Mouse (Mus musculus): ENCODE data around the gene Acox3. TPM values are rescaled to one million over a fixed set of nuclear protein-coding genes. Genes with fewer than 3 reads are reported as not detected.
"Not testable (repeated sequence)": the region's sequence is repeated elsewhere in the genome, so short reads cannot be mapped to it uniquely, and the experiment has no call there.

Acox3 gene
- polyA plus RNA-seq, 1 experiment from 2014 or later: 11.4 TPM

DNA sequence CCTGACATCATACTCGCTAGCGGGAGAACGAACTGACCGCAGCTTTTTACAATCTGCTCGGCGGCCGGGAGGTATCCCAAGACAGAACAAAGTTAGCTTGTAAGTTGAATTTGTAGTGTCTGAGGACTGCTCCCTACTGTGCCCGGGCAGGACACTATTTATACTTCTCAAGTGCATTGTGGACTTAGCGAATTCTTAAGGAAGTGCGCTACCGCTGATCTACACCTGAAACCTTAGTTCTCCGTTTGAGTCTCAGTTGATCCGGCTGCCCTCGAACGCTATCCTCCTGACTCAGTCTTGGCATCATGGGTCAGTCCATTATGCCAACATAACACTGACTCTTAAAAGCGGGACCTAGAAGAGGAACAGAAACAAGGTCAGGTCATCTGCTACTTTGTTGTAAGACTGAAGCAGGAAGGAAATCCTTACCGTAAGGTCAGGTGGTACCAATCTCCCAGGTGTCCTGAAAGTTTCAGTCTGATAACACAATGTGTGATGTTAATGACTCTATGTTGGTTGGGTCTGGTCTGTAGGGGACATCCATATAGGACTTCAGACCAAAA is 462 bp downstream of the Acox3 start:
- no peaks in the 10 kb centered on the region for H3K9me3 ChIP-seq (replicated peaks; ENCODE audit: control insufficient read depth, low read length)
- peak overlapping the region; percentile 57; the same call in 1 of the 2 replicates for H3K27ac ChIP-seq (ENCODE audit: low read depth, low read length)
- ATAC-seq (replicated peaks; ENCODE audit: insufficient number of reproducible peaks, low FRiP score, low TSS enrichment): no peak; the same call in 1 of the 2 replicates
- peaks cover 3% of the 10 kb centered on the region; the same call in 1 of the 2 replicates for H3K36me3 ChIP-seq (ENCODE audit: control insufficient read depth, insufficient read depth, low read length)
- 3% methylated on average over 17 of the region's 17 CpGs for WGBS (ENCODE audit: insufficient replicate concordance)
- H3K4me3 ChIP-seq (ENCODE audit: low read depth, low read length): peak overlapping the region; percentile 64
- no peaks in the 10 kb centered on the region for H3K27me3 ChIP-seq (ENCODE audit: control insufficient read depth, insufficient read depth, low read length)
- peak overlapping the region; percentile 71 for H3K4me2 ChIP-seq
- no peaks in the 10 kb centered on the region; the same call in 1 of the 2 replicates for H3K4me1 ChIP-seq (ENCODE audit: control insufficient read depth, insufficient read depth, low read length)
- peak overlapping the region; percentile 76 for H3K9ac ChIP-seq (ENCODE audit: low read depth, low read length)

DNA sequence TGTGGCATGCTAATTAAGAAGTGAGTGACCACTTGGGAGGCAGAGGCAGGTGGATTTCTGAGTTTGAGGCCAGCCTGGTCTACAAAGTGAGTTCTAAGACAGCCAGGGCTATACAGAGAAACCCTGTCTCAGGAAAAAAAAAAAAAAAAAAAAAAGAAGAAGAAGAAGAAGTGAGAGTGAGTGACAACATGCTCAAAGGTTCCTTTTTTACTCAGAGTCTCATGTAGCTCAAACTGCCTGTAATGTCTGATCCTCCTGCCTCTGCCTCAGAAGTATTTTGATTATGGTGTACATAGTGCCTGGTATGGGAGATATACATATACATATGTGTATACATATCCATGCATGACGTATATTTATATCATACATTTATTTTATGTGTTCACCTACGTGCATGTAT is 1.4 kb downstream of the Acox3 start:
- WGBS (ENCODE audit: insufficient replicate concordance): 91% methylated on average over 2 of the region's 2 CpGs
- not testable (repeated sequence) for H3K27me3 ChIP-seq (ENCODE audit: control insufficient read depth, insufficient read depth, low read length); H3K36me3 ChIP-seq (ENCODE audit: control insufficient read depth, insufficient read depth, low read length); H3K9me3 ChIP-seq (replicated peaks; ENCODE audit: control insufficient read depth, low read length); ATAC-seq (replicated peaks; ENCODE audit: insufficient number of reproducible peaks, low FRiP score, low TSS enrichment); H3K9ac ChIP-seq (ENCODE audit: low read depth, low read length); H3K4me2 ChIP-seq; H3K4me3 ChIP-seq (ENCODE audit: low read depth, low read length); H3K4me1 ChIP-seq (ENCODE audit: control insufficient read depth, insufficient read depth, low read length); H3K27ac ChIP-seq (ENCODE audit: low read depth, low read length)

DNA sequence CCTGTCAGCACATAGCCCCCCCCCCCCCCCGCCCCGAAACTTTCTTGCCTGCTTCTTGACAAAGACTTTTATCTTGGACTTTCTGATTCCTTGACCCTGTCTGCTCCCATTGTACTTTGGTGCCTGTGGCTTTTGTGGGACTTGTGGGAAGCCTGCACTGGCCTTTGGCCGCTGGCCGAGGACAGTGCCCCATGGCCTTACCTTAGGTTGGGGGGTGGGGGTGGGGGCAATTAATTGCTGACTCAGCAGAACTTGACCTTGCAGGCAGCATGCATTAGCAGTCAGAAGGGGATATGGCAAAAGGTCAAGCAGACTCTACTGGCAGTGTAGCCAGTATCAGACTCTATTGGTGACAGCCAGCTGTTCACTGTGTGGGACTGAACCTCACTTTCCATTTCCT is 8.7 kb downstream of the Acox3 start:
- H3K27ac ChIP-seq (ENCODE audit: low read depth, low read length): no peak overlapping the region
- no peaks in the 10 kb centered on the region for H3K4me1 ChIP-seq (ENCODE audit: control insufficient read depth, insufficient read depth, low read length)
- ATAC-seq (replicated peaks; ENCODE audit: insufficient number of reproducible peaks, low FRiP score, low TSS enrichment): no peak
- H3K9me3 ChIP-seq (replicated peaks; ENCODE audit: control insufficient read depth, low read length): no peaks in the 10 kb centered on the region; the same call in 1 of the 2 replicates
- no peak overlapping the region for H3K4me2 ChIP-seq
- WGBS (ENCODE audit: insufficient replicate concordance): 88% methylated on average over 4 of the region's 4 CpGs
- H3K36me3 ChIP-seq (ENCODE audit: control insufficient read depth, insufficient read depth, low read length): peaks cover 28% of the 10 kb centered on the region
- no peak overlapping the region for H3K9ac ChIP-seq (ENCODE audit: low read depth, low read length)
- no peak overlapping the region for H3K4me3 ChIP-seq (ENCODE audit: low read depth, low read length)
- no peaks in the 10 kb centered on the region for H3K27me3 ChIP-seq (ENCODE audit: control insufficient read depth, insufficient read depth, low read length)

DNA sequence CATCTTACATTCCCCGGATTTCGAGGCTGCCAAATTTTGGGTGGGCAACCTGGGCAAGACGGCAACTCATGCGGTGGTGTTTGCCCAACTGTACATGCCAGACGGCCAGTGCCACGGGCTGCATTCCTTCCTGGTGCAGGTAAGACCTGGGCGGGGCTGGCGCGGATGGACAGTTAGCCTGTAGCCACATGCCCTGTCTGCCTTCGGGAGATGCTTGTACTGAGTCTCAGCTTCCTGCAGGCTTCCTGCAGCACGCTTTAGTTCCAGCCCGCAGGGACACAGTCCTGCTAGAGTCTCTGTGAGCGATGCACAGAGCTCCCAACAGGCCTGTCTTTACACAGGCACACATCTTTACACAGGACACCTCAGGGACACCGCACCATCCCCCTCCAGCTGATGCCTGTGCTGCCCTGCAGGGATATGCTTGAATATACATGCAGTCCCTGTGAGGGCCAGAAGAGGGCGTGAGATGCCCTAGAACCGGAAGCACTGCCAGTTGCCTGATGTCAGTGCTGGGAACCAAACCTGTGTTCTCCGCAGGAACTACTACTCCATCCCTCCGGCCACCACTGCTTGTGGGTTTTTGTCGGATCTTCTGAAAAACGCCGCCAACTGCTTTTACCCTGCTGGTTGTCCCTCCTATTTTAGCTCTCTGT is 9.4 kb downstream of the Acox3 start:
- no peaks in the 10 kb centered on the region for H3K27me3 ChIP-seq (ENCODE audit: control insufficient read depth, insufficient read depth, low read length)
- 75% methylated on average over 21 of the region's 21 CpGs for WGBS (ENCODE audit: insufficient replicate concordance)
- H3K36me3 ChIP-seq (ENCODE audit: control insufficient read depth, insufficient read depth, low read length): peaks cover 28% of the 10 kb centered on the region
- no peak overlapping the region for H3K9ac ChIP-seq (ENCODE audit: low read depth, low read length)
- H3K4me1 ChIP-seq (ENCODE audit: control insufficient read depth, insufficient read depth, low read length): no peaks in the 10 kb centered on the region
- no peak overlapping the region for H3K4me3 ChIP-seq (ENCODE audit: low read depth, low read length)
- H3K9me3 ChIP-seq (replicated peaks; ENCODE audit: control insufficient read depth, low read length): no peaks in the 10 kb centered on the region; the same call in 1 of the 2 replicates
- H3K4me2 ChIP-seq: no peak overlapping the region
- H3K27ac ChIP-seq (ENCODE audit: low read depth, low read length): no peak overlapping the region
- ATAC-seq (replicated peaks; ENCODE audit: insufficient number of reproducible peaks, low FRiP score, low TSS enrichment): no peak

DNA sequence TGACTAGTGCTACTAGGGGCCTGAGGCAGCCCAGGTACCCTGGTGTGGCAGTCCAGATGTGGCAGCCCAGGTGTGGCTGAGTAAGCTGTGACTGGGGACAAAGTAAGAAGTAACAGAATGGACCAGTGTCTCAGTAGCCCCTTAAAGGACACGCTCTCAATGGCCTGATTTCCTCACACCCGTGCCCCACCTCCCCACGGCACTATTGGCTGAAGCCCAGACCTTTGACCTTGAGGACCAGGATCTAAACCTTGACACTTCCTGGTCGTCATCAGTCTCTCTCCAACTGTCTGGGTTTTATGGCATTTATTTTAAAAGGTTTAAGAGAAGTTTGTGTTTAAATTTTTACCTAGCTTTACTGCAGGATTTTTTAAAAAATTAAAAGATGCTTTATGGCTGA is 10.0 kb downstream of the Acox3 start:
- Histone ChIP-seq H3K9me3 (replicated peaks; ENCODE audit: control insufficient read depth, low read length) (no peaks in the 10 kb centered on the region; the same call in 1 of the 2 replicates), H3K4me2 (no peak overlapping the region), H3K27ac (ENCODE audit: low read depth, low read length) (no peak overlapping the region), H3K36me3 (ENCODE audit: control insufficient read depth, insufficient read depth, low read length) (peaks cover 28% of the 10 kb centered on the region), H3K9ac (ENCODE audit: low read depth, low read length) (no peak overlapping the region), H3K4me3 (ENCODE audit: low read depth, low read length) (no peak overlapping the region), H3K4me1 (ENCODE audit: control insufficient read depth, insufficient read depth, low read length) (no peaks in the 10 kb centered on the region), H3K27me3 (ENCODE audit: control insufficient read depth, insufficient read depth, low read length) (0 out of 2 replicates have a peak, but pooled peaks cover under 1% of the 10 kb centered on the region)
- 64% methylated on average over 4 of the region's 4 CpGs for WGBS (ENCODE audit: insufficient replicate concordance)
- no peak for ATAC-seq (replicated peaks; ENCODE audit: insufficient number of reproducible peaks, low FRiP score, low TSS enrichment)

DNA sequence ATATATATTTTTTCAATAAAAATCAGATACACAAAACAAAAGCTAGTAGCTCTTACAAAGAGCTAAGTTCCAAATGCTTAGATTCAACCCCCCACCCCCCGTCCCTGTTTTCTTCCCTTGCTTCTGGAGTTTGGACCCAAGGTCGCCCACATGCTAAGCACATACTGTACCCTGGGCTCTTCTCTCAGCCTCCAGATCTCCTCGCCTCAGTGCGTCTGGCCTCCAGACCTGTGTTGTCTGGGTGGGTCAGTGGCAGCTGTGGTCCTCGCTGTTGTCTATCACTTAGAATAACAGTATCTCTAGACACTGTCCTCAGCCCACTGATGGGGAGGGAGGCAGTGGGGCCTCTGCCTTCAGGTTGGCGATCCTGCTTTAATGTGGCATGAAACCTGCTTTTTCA is 10.4 kb downstream of the Acox3 start:
- peaks cover 27% of the 10 kb centered on the region for H3K36me3 ChIP-seq (ENCODE audit: control insufficient read depth, insufficient read depth, low read length)
- no peak overlapping the region for H3K27ac ChIP-seq (ENCODE audit: low read depth, low read length)
- peaks cover 4% of the 10 kb centered on the region; the same call in 1 of the 2 replicates for H3K27me3 ChIP-seq (ENCODE audit: control insufficient read depth, insufficient read depth, low read length)
- H3K4me1 ChIP-seq (ENCODE audit: control insufficient read depth, insufficient read depth, low read length): no peaks in the 10 kb centered on the region
- no peaks in the 10 kb centered on the region; the same call in 1 of the 2 replicates for H3K9me3 ChIP-seq (replicated peaks; ENCODE audit: control insufficient read depth, low read length)
- no peak overlapping the region for H3K4me2 ChIP-seq
- H3K9ac ChIP-seq (ENCODE audit: low read depth, low read length): no peak overlapping the region
- H3K4me3 ChIP-seq (ENCODE audit: low read depth, low read length): no peak overlapping the region
- ATAC-seq (replicated peaks; ENCODE audit: insufficient number of reproducible peaks, low FRiP score, low TSS enrichment): no peak
- WGBS (ENCODE audit: insufficient replicate concordance): 75% methylated on average over 6 of the region's 6 CpGs

DNA sequence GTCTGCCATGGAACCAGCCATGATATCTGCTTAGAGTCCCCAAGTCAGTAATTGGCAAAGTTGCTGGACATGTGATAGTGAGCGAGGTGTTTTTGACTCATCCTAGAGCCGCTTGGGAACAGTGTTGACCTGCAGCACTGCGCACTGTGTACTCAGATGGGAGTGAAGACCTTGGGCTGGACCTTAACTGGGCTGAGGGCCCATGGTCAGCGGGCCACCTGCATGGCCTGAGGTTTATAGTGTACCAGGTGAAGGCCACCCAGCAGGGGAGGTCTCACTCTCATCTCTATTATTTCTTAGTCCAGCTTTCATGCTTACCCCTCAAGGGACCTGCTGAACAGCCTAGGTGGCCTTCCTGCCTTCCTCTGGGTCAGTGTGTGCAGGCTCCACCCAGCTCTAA is 11.9 kb downstream of the Acox3 start:
- WGBS (ENCODE audit: insufficient replicate concordance): 91% methylated on average over 4 of the region's 4 CpGs
- Histone ChIP-seq H3K27me3 (ENCODE audit: control insufficient read depth, insufficient read depth, low read length) (peaks cover 4% of the 10 kb centered on the region; the same call in 1 of the 2 replicates), H3K9ac (ENCODE audit: low read depth, low read length) (no peak overlapping the region), H3K9me3 (replicated peaks; ENCODE audit: control insufficient read depth, low read length) (no peaks in the 10 kb centered on the region; the same call in 1 of the 2 replicates), H3K4me2 (no peak overlapping the region), H3K27ac (ENCODE audit: low read depth, low read length) (no peak overlapping the region), H3K36me3 (ENCODE audit: control insufficient read depth, insufficient read depth, low read length) (peaks cover 23% of the 10 kb centered on the region), H3K4me3 (ENCODE audit: low read depth, low read length) (no peak overlapping the region), H3K4me1 (ENCODE audit: control insufficient read depth, insufficient read depth, low read length) (no peaks in the 10 kb centered on the region)
- no peak for ATAC-seq (replicated peaks; ENCODE audit: insufficient number of reproducible peaks, low FRiP score, low TSS enrichment)

DNA sequence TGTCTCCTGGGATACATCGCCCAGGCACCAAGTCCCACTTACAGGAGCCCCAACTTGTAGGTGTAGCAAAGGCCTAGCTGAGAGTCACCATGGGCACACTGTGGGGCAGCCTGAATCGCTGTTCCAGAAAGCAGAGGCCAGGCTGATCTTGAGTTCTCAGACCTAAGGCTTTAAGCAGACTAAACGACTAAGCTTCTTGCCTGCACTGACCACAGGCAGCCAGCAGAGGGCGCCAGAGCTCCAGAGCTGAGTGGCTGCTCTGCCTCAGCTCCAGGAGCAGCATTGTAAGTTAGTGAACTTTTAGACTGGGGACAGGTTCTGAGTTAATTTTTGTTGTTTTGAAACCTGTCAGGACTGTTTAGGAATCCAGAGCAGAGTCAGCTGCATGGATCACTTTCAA is 12.9 kb downstream of the Acox3 start:
- ATAC-seq (replicated peaks; ENCODE audit: insufficient number of reproducible peaks, low FRiP score, low TSS enrichment): no peak
- Histone ChIP-seq H3K4me3 (ENCODE audit: low read depth, low read length) (no peak overlapping the region), H3K27ac (ENCODE audit: low read depth, low read length) (no peak overlapping the region), H3K9me3 (replicated peaks; ENCODE audit: control insufficient read depth, low read length) (no peaks in the 10 kb centered on the region; the same call in 1 of the 2 replicates), H3K27me3 (ENCODE audit: control insufficient read depth, insufficient read depth, low read length) (peaks cover 4% of the 10 kb centered on the region; the same call in 1 of the 2 replicates), H3K4me1 (ENCODE audit: control insufficient read depth, insufficient read depth, low read length) (0 out of 2 replicates have a peak, but pooled peaks cover 3% of the 10 kb centered on the region), H3K4me2 (no peak overlapping the region), H3K9ac (ENCODE audit: low read depth, low read length) (no peak overlapping the region), H3K36me3 (ENCODE audit: control insufficient read depth, insufficient read depth, low read length) (peaks cover 15% of the 10 kb centered on the region)
- WGBS (ENCODE audit: insufficient replicate concordance): 14% methylated on average over 4 of the region's 4 CpGs

Measured in heart, embryonic 11.5 days (tissue).